In the genomic region with DNA sequence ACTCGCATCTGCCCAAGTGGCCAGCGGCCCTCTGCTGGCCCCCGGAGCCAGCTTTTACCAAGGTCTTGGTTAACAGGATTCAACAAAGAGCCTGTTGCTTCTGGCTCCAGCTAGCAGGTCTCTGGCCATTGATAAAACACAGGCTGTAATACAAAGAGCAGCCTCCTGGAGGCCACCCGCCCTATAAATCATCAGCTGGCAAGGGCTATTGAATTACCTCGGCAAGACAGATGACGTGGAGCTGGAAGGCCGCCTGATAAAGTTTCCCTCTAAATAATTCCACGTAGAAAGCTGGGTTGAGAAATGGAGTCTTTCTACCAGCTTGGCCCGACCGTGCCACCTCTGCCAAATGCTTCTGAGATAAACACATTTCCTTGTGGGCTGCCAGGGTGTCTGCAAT, we compare ENCODE assay signal across 9 mouse cellular contexts.
DNase-seq lines count a peak whose midpoint lies in the region; ATAC-seq and TF ChIP-seq lines count a peak whose summit lies in the region.
"Had no signal": no experiment of that assay in that cellular context is flagged by ENCODE, and none has a peak within 500 bp of the region (broad histone marks: within the 10 kb centered on the region; RNA-seq: fewer than 3 reads in every experiment).

No protein-coding gene starts in this region.

- H3K27ac ChIP-seq in forebrain, postnatal 0 days (ENCODE audit: low read depth, low read length): no peak overlapping the region
- no peak overlapping the region for H3K27ac ChIP-seq in forebrain, embryonic 15.5 days (replicated peaks)
- H3K27ac ChIP-seq in midbrain, postnatal 0 days (ENCODE audit: low read depth, low read length): no peak overlapping the region
- no peak overlapping the region for H3K27ac ChIP-seq in midbrain, embryonic 15.5 days
- no peak overlapping the region for H3K27ac ChIP-seq in embryonic facial prominence, embryonic 14.5 days (replicated peaks; ENCODE audit: low read depth, low read length)
- H3K27ac ChIP-seq: liver, embryonic 13.5 days had no signal

- no peak overlapping the region for H3K4me3 ChIP-seq in forebrain, postnatal 0 days (ENCODE audit: low read depth, low read length)
- no peak overlapping the region for H3K4me3 ChIP-seq in forebrain, embryonic 15.5 days
- no peak overlapping the region for H3K4me3 ChIP-seq in midbrain, postnatal 0 days (ENCODE audit: low read depth, low read length)
- H3K4me3 ChIP-seq in midbrain, embryonic 15.5 days: no peak overlapping the region
- H3K4me3 ChIP-seq in embryonic facial prominence, embryonic 14.5 days (ENCODE audit: low read depth, low read length): no peak overlapping the region
- H3K4me3 ChIP-seq: liver, embryonic 13.5 days had no signal

- intact Hi-C loops in heart, postnatal 36 days (cut with DNase I): no loop called here

- ATAC-seq in forebrain, postnatal 0 days: no peak
- no peak for ATAC-seq in forebrain, embryonic 15.5 days (replicated peaks)
- ATAC-seq in midbrain, postnatal 0 days (ENCODE audit: low FRiP score): no peak
- no peak for ATAC-seq in midbrain, embryonic 15.5 days (replicated peaks)
- no peak for ATAC-seq in embryonic facial prominence, embryonic 14.5 days (ENCODE audit: low read depth)

- no peak overlapping the region for H3K4me2 ChIP-seq in forebrain, postnatal 0 days (ENCODE audit: low read depth)
- no peak overlapping the region for H3K4me2 ChIP-seq in forebrain, embryonic 15.5 days (replicated peaks)
- H3K4me2 ChIP-seq in midbrain, postnatal 0 days (ENCODE audit: low read depth, low read length, poor library complexity, severe bottlenecking): no peak overlapping the region
- no peak overlapping the region for H3K4me2 ChIP-seq in midbrain, embryonic 15.5 days
- no peak overlapping the region for H3K4me2 ChIP-seq in embryonic facial prominence, embryonic 14.5 days (ENCODE audit: low read depth, low read length)
- H3K4me2 ChIP-seq: liver, embryonic 13.5 days had no signal

- H3K36me3 ChIP-seq in forebrain, postnatal 0 days (ENCODE audit: insufficient read depth): no peaks in the 10 kb centered on the region
- no peaks in the 10 kb centered on the region for H3K36me3 ChIP-seq in forebrain, embryonic 15.5 days
- H3K36me3 ChIP-seq in midbrain, postnatal 0 days (ENCODE audit: insufficient read depth, low read length): no peaks in the 10 kb centered on the region
- no peaks in the 10 kb centered on the region for H3K36me3 ChIP-seq in midbrain, embryonic 15.5 days (replicated peaks)
- no peaks in the 10 kb centered on the region for H3K36me3 ChIP-seq in embryonic facial prominence, embryonic 14.5 days (ENCODE audit: control insufficient read depth, insufficient read depth, low read length)
- H3K36me3 ChIP-seq: liver, embryonic 13.5 days had no signal

- H3K9me3 ChIP-seq in forebrain, postnatal 0 days (ENCODE audit: low read length): no peaks in the 10 kb centered on the region
- H3K9me3 ChIP-seq in forebrain, embryonic 15.5 days: no peaks in the 10 kb centered on the region
- H3K9me3 ChIP-seq in midbrain, postnatal 0 days (ENCODE audit: low read length): no peaks in the 10 kb centered on the region
- no peaks in the 10 kb centered on the region for H3K9me3 ChIP-seq in midbrain, embryonic 15.5 days
- no peaks in the 10 kb centered on the region for H3K9me3 ChIP-seq in embryonic facial prominence, embryonic 14.5 days (ENCODE audit: control insufficient read depth, low read length)

- WGBS in forebrain, postnatal 0 days: 32% methylated on average over 10 of the region's 10 CpGs
- 35% methylated on average over 10 of the region's 10 CpGs for WGBS in forebrain, embryonic 15.5 days
- WGBS in midbrain, postnatal 0 days: 55% methylated on average over 10 of the region's 10 CpGs
- WGBS in midbrain, embryonic 15.5 days: 62% methylated on average over 10 of the region's 10 CpGs
- WGBS in embryonic facial prominence, embryonic 14.5 days: 47% methylated on average over 10 of the region's 10 CpGs

- no peak overlapping the region for H3K9ac ChIP-seq in forebrain, postnatal 0 days
- no peak overlapping the region for H3K9ac ChIP-seq in forebrain, embryonic 15.5 days (replicated peaks)
- H3K9ac ChIP-seq in midbrain, postnatal 0 days (replicated peaks; ENCODE audit: low read length, poor library complexity, severe bottlenecking): no peak overlapping the region
- H3K9ac ChIP-seq in midbrain, embryonic 15.5 days: no peak overlapping the region
- H3K9ac ChIP-seq in embryonic facial prominence, embryonic 14.5 days (ENCODE audit: low read depth, low read length): no peak overlapping the region
- H3K9ac ChIP-seq: liver, embryonic 13.5 days had no signal

- no peaks in the 10 kb centered on the region for H3K4me1 ChIP-seq in forebrain, postnatal 0 days (ENCODE audit: insufficient read depth)
- H3K4me1 ChIP-seq in forebrain, embryonic 15.5 days: no peaks in the 10 kb centered on the region; the same call in 1 of the 2 replicates
- H3K4me1 ChIP-seq in midbrain, postnatal 0 days (ENCODE audit: insufficient read depth, low read length): no peaks in the 10 kb centered on the region
- no peaks in the 10 kb centered on the region for H3K4me1 ChIP-seq in midbrain, embryonic 15.5 days
- H3K4me1 ChIP-seq in embryonic facial prominence, embryonic 14.5 days (ENCODE audit: control insufficient read depth, insufficient read depth, low read length): no peaks in the 10 kb centered on the region
- H3K4me1 ChIP-seq: liver, embryonic 13.5 days had no signal

- H3K27me3 ChIP-seq in forebrain, postnatal 0 days (ENCODE audit: insufficient read depth, low read length): no peaks in the 10 kb centered on the region
- H3K27me3 ChIP-seq in forebrain, embryonic 15.5 days: no peaks in the 10 kb centered on the region
- no peaks in the 10 kb centered on the region for H3K27me3 ChIP-seq in midbrain, postnatal 0 days (ENCODE audit: insufficient read depth, low read length)
- H3K27me3 ChIP-seq in midbrain, embryonic 15.5 days (replicated peaks): no peaks in the 10 kb centered on the region
- no peaks in the 10 kb centered on the region for H3K27me3 ChIP-seq in embryonic facial prominence, embryonic 14.5 days (replicated peaks; ENCODE audit: control insufficient read depth, insufficient read depth, low read length)
- H3K27me3 ChIP-seq: liver, embryonic 13.5 days had no signal

- TF ChIP-seq CTCF in forebrain, postnatal 0 days (IDR thresholded peaks at IDR 0.05; ENCODE audit: low read depth): peak; percentile 39
- peak; percentile 40 for TF ChIP-seq CTCF in midbrain, postnatal 0 days (IDR thresholded peaks at IDR 0.05)

- DNase-seq in forebrain, postnatal 0 days: peak; percentile 46
- peak; percentile 67 for DNase-seq in midbrain, postnatal 0 days (ENCODE audit: low spot score)
- DNase-seq in embryonic facial prominence, embryonic 14.5 days (ENCODE audit: low spot score): peak; percentile 29
- DNase-seq in yolk sac, embryonic 10.5 days (ENCODE audit: low spot score): peak; percentile 16
- no peak for DNase-seq in heart, postnatal 36 days
- no peak for DNase-seq in spleen, postnatal 10 days (ENCODE audit: low spot score in 2 of 2)
- DNase-seq: liver, embryonic 13.5 days had no signal

Comparison
In these comparisons a context has a peak if more than half of its experiments do, and no peak if none do; other contexts are left out.
1. DNase-seq: peak in forebrain, postnatal 0 days (single experiment), midbrain, postnatal 0 days (single experiment), embryonic facial prominence, embryonic 14.5 days (single experiment) and yolk sac, embryonic 10.5 days (single experiment); none in heart, postnatal 36 days (0 of 2) and spleen, postnatal 10 days (0 of 2).